Mouse (Mus musculus) heart, adult 18-20 months (tissue): Measurements from ENCODE around the gene Dcaf15. TPM values are rescaled to one million over a fixed set of nuclear protein-coding genes. Genes with fewer than 3 reads are reported as not detected.

Source experiments
- DNase-seq, 2 experiments: peaks; one replicate each; pipeline ENCODE4 v3.0.0; 2021 to 2022; ENCODE audit warnings: mixed read lengths in 1 of 2
- long read RNA-seq, 2 experiments: library from polyadenylated mRNA; stranded (forward); transcript quantifications; one replicate each; pipeline ENCODE4 v2.0.0; 2021
- total RNA-seq, 2 experiments: library from RNA; stranded (reverse); gene quantifications; 2 replicates each; pipeline ENCODE4 v1.2.3; 2021

Gene Dcaf15
- total RNA-seq, result 1 to 10 TPM; 7.2 to 7.3 TPM
- long read RNA-seq, experiment 1, partial matches to known transcripts, result 3 of 4 reads
- long read RNA-seq, experiment 1, other reads (novel, unspliced or antisense), result 0 of 4 reads
- long read RNA-seq, experiment 2, partial matches to known transcripts, result 0 of 1 reads
- long read RNA-seq, experiment 2, other reads (novel, unspliced or antisense), result 0 of 1 reads

DNA sequence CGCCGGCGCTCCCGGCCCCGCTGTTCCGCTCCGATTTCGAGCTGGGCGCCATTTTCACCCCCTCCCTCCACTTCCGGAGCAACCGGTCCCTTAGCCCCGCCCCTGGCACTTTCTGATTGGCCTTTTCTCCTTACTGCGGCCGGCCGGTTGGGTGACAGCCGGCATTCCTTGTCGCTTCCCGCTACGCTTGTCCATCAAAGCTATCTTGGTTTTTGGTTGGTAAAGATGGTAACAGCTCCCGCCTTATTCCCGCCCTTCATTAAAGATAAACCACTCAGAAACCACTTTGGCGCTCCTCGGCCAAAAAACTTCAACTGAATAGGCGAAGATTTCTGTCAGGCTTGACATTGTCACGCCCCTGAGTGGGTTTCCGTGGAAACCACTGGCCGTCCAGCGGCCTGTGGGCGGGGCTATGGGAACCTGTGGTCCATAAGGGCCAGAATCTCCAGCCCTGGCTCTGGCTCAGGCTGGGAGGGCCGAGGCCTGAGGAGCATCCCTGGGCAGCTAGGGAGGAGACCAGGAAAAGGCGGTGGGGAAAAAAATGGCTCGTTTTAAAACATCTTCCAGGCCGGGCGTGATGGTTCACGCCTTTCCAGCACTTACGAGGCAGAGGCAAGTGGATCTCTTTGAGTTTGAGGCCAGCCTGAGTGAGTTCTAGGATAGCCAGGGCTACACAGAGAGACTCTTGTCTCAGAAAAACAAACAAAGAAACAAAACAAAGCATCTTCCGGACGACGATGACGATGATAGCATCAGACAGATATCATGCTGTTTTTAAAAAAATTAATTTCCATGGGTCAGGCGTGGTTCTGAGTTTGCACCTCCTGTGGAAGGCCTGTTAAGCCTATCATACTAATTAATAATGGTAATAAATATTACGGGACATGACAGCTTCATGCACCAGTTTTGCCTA, at the start of gene Dcaf15:
Gene Dcaf15, minus strand, starts transcription at position 72 of the 913 bp plus-strand sequence.
- peak; percentile 99 for DNase-seq

DNA sequence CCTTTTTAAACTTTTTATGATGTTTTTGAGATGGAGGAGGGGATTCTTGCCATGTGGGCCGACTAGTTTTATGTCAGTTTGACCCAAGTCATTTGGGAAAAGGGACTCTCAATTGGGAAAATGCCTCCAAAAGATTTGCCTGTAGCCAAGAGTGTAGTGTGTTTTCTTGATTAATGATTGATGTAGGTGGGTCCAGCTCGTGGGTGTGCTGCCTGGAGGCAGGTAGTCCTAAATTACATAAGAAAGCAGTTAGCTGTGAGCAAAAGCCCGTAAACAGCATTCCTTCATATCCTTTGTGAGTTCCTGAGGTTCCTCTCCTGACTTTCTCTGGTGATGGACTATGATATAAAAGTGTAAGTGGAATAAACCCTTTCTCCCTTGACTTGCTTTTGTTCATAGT, 44.6 kb upstream of the Dcaf15 start:
- no peak for DNase-seq

DNA sequence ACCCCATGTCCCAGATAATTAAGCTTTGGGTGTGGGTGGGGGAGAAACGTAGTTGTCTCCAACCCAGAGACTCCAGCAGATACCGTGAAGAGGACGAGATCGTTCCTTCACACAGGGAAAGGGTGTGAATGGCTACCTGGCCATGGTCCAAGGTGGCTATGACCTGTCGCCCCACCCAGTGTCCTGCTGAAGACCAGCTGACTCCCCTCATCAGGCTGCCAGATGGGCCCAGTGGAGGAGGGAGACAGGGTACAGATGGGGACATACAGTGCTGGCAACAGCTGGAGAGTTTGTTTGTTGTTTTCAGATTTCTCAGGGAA, 43.9 kb upstream of the Dcaf15 start:
- peak in 1 of 2 experiments; percentile 19 for DNase-seq

DNA sequence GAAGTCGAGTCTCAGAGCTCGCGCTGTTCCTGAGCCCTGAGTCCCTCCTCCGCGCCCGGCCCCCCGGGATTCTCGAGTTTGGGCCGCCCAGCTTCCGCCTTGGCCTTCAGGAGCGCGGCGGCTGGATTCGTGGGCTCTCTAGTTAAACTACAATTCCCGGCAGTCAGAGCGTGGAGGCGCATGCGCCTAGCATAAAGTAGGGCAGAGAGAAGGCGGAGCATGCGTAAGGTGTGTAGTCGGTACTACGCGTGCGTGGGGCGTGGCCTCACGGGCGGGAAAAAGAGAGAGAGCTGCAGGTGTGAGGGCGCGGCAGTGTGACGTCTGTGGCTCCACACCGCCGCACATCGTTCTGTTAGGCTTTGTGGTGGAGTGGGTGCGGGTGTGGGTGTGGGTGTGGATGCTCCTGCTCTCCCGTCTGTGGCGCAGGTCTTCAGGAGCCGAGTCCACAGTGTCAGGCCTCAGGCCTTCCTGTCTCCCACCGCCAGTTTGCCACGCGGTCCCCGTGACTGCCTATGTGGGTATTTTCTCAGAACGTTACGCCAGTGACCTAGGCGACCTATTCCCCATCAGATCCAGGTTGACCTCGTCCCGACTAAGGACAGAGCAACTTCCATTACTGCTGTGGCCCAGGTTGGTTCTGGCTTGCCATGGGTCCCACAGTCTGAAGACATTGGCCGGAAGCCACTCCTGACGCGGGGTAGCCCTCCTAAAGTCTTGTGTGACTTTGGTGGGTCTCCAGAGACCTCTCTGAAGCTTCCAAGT, 43.4 kb upstream of the Dcaf15 start, which contains the start of the genes Cc2d1a and 4930432K21Rik:
Gene Cc2d1a, minus strand, starts transcription at position 168 of the 762 bp plus-strand sequence.
Gene 4930432K21Rik, plus strand, starts transcription at position 257 of the 762 bp plus-strand sequence.
- peak; percentile 96 to 97 for DNase-seq

DNA sequence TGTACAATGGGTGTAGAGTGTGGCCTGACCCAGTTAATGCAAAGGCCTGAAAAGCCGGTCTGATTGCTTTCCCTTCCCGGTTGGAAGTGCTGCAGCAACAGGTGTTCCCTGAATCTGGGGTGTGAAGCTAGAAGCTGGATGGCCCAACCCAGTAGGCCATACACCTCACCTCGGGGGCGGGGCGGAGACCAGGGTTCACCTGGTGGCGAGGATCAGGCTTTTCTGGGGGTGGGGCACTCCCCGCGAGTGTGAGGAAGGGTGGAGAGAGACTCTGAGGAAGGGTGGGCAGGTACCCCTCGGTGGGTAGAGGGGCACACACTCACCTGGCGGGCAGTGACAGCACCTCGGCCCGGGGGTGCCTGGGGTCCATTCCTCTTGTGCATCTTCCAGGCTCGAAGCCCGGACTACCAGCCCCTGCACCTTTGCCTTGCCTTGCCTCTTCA, 42.8 kb upstream of the Dcaf15 start:
- no peak for DNase-seq

DNA sequence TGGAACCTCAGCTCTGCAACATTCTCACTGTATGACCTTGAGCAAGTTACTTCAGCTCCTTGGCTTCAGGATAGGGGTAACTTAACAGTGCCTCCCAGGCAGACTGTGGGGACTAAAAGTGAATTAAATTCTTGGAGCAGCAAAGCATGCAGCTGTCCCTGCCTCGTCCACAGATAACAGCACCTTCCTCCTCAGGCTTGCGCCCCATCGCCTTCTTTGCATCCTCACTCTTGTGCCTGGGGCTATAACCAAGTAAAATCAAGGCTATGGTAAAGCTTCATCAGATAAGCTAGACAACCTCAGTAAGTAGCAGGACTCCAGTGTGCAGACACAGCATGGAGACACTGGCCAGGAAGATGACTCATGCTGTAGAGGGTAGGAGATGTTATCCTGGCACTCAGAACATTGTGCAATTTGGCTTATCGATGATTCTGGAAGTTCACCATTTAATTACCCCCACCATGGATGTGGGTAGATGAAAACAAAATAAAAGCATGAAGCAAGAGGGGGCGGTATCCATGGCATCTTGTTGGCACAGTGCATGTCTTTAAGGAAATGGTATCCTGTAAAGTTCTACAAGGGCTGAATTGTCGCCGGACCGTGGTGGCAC, 40.2 kb upstream of the Dcaf15 start:
- no peak for DNase-seq

DNA sequence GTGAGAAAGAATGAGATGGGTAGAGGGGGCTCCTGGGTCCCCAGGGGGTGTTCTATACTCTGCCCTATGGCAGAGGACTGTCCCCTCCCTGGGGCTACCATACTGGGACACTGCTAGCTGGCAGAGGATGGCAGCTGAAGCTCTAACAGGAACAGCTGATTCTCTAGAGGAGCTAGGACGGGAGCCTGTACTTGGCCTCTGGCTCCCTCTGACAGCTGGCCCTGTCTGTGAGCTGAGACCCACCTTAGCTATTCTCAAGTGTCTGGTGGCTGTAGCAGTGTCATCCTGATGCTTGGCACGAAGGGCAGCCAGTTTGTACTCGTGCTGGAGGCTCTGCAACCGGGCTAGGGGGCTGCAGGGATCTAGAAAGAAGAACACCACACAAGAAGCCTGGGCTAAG, 36.3 kb upstream of the Dcaf15 start:
- no peak for DNase-seq

DNA sequence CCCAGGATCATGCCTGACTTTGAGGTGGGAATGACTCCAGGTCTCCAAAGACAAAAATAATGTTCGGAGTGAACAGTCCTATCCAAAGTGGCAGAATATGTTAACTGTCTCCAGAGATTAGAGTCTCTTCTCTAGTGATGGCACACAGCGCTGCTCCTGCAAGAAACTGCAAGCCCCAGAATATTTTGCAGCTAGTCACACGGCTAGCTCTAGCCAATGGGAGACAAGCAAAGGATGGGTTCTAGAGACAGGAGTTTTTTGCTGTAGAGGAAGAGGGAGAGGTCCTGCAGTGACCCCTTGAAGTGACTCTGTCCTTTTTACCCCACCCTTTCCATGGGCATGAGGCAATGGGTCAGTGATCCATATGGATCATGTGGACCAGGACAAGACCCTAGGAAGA, 33.3 kb upstream of the Dcaf15 start:
- DNase-seq, result no peak

DNA sequence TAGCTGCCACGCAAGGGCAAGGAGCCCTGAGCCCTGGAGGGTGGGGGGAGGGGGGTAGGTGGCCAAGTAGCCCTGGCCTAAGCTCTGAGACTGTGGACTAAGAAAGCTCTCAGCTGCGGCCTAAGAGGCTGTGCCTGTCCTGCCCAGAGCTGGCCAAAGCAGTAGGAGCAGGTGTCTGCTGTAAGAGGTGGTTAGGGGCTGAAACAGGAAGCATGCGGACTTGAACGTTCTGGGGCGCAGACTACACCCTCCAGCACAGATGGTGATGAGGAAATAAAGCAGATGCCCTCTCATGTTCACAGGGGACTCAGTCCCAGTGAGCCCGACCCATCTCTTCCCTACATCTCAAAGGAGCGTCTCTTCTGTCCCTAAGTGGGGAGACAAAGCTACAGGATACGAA, 27.7 kb upstream of the Dcaf15 start:
- no peak for DNase-seq

DNA sequence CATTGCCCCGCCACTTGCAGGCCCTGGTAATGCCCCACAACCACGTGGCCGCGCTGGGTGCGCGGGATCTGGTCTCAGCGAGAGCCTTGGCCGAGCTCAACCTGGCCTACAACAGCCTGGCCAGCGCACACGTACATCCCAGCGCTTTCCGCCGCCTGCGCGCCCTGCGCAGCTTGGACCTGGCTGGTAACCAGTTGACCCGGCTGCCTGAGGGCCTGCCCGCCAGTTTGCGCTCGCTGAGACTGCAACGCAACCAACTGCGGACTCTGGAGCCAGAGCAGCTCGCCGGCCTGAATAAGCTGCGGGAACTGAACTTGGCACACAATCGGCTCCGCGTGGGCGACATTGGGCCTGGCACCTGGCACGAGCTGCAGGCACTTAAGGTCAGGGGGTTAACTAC, 26.2 kb upstream of the Dcaf15 start:
- peak in 1 of 2 experiments; percentile 17 for DNase-seq

DNA sequence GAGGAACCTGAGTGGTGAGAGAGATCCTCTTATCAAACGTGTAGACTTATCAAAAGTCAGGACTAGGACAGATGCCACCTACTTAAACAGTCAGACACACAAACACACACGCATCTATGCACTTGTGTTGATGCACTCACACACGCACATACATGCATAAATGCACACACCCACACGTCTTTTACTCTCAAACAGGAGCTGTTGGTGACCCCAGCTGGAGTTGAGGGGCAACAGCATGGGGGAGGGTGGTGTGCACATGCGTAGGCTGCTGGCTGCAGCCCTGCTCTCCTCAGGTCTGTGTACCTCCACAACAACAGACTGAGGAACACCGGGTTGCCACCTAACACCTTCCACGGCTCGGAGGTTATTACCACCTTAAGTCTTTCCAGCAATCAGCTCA, 23.7 kb upstream of the Dcaf15 start:
- DNase-seq, result no peak

DNA sequence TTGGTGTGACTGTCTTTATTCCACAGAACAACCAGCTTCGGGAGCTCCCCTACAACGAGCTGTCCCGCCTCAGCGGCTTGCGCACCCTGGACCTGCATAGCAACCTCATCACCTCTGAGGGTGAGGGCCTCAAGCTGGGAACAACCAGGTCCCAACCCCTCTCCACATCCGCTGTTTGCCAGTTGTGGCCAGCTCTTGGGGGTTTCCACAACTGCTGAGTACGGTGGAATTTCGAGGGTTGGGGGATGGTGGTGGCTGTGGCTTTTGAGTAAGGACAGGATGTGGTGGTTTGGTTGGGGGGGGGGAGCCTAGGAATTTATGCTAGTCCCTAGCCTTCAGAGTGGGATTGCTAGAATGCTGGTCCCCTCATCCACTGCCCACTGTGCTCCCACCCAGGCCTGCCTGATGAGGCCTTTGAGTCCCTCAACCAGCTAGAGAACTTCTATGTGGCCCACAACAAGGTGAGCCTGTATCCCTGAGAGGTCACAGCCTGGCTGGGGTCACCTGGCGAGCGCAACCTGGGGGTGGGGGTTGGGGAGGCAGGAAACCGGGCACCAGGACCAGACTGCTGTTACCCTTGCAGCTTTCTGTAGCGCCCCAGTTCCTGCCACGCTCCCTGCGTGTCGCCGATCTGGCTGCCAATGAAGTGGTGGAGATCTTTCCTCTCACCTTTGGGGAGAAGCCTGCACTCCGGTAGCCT, 22.8 kb upstream of the Dcaf15 start:
- no peak for DNase-seq

DNA sequence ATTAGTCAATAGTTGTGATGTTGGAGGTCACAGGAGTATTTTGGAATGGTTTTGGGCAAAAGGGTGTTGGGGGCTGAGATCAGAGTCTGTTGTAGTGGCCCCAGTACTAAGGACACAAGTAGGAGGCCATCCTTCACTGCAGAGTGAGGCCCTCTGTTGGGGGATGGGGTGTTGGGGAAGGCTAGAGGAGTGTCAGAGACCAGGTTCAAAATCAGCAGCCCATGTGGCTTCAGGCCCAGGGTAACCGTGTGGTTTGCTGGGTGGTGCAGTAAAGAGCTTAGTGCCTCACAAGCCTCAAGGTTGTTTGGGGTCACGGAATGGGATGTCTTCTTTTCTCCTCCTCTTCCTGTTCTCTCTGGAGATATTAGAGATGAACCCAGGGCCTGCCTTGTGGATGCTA, 22.2 kb upstream of the Dcaf15 start:
- DNase-seq, result no peak

DNA sequence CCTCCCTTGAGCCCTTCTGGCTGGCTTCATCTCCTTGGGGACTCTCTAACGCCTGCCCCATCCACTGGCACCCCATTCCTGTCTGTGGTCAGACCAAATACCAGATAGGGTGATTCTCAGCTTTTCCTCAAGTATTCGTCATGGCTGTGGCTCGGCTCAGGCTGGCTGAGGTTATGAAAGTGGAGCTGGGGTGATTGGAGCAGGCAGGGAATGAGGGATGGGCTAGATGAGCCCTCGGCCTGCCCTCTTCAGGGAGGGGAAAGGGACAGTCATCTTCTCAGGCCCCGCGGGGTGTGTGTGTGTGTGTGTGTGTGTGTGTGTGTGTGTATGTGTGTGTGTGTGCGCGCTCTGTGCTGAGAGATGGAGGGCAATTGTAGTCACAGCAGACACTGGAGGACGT, 21.1 kb upstream of the Dcaf15 start, which contains the start of gene Podnl1:
Gene Podnl1, plus strand, starts transcription at position 334 of the 400 bp plus-strand sequence.
- no peak for DNase-seq

DNA sequence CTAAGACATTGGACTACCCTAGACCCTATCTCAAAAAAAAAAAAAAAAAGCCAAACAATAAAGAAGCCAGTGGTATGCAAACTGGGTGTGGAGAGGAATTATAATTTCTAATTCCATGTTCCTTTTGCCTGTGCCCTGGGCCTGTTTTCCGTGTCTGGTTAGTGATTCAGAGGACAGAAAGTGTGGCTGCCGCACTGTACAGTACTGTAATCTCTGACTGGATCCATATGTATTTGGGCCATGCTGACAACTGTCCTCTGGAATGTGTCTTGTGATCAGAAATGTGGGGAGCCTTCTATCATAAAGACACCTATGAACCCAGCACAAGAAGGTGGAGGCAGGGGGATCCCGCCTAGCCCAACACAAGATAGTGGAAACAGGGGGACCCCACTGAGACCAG, 17.6 kb upstream of the Dcaf15 start:
- no peak for DNase-seq

DNA sequence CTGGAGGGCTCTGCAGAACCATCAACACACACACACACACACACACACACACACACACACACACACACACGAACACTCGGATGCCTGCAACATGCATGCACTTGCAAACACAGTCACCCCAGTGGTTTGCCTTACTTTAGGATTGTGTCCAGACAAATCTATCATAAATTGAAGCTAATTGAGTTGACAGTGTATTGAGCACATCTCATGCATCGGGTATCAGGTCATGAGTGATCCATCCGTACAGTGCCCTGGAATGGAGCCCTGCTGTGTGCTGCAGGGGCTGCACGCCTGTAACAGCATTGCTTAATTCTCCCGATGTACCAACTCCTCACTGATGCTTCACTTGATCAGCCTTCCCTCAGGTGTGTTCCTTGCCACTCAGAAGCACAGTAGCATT, 11.1 kb upstream of the Dcaf15 start:
- DNase-seq, result no peak

DNA sequence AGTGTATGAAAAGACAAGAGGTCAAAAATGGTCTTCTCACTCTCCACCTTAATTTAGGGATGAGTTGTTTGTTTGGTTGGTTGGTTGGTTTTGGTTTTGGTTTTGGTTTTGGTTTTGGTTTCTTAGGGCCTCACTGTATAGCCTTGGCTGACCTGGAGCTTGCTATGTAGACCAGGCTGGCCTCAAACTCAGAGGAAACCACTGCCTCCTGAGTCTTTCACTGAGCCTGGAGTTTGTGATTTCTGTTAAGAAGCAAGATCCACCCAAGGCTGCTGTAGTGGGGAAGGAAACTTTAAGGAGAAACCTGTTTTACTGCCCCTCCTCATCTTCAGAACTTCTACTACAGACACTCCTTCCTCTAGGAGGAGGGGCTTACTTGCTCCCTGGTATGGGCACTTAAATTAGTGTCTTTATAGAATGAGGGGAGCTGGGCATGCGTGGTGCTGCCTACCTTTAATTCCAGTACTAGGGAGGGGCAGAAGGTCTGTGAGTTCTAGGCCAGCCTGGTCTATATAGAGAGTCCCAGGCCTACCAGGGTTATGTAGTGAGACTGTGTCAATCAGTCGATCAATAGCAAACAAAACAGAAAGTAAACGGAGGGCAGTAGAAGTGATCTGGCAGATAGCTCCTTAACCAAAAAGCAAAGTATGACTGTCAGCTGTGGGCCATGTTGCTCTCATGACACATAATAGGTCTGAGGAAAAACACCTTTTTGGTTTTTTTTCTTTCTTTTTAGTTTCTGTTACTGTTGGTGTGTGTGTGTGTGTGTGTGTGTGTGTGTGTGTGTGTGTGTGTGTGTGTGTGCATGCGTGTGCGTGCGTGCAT, 1.9 kb upstream of the Dcaf15 start:
- no peak for DNase-seq

DNA sequence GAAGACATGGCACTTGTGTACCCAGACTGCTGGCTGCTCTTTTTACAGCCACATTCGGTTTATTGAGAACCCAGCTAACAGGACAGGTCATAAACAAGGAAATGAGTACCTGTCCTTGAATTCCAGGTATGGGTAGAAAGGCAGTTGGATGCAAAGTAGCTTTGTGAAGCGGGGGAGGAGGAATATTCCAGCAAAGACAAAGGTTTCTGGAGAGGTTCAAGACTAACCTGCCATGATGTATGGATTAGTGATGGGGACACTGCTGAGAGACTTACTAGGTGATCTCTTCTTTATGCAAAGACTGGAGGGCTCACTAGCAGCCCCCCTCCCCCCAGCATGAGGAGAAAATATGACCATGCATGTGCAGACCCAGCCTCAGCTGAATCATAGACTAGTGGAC, 1.1 kb upstream of the Dcaf15 start:
- no peak for DNase-seq

DNA sequence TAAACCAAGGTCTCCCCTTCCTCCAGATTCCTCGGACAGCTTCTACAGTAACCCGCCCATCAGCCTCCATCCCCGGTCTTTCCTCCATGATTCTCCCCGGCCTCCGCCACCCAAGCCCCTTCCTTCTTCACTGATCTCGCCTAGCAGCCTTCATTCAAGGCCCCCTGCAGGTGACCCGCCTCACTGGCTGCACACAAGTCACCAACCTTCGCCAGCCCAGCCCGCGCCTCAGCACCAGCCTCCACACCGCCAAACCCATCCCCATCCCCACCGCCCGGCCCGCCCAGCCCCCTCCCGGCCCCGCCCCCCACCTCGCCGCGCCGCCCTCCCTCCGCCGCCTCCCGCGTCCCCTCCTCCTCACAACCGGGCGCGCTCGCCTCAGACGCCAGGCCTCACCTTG, 347 bp downstream of the Dcaf15 start:
- no peak for DNase-seq

DNA sequence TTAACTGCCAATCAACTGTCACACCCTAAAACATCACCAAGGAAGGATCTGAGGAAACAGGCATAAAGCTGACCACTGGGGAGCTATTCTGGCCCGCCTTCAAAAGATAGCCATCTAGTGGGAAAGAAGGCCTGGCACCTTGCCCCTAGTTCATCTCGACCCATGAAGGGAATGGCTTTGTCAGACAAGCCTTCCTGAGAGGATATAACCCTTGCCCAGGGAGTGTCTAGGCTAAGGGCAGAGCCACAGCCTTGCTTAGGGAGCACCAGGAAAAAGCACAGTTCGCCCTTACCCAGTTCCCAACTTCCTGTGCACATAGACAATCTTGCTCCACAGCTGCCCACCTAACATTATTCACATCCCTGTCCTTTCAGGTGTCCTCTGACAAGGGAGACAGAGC, 967 bp downstream of the Dcaf15 start:
- no peak for DNase-seq
